Mouse (Mus musculus) intestine, embryonic 14.5 days (tissue): ENCODE results near the gene Hist1h1a. TPM values are rescaled to one million over a fixed set of nuclear protein-coding genes. Genes with fewer than 3 reads are reported as not detected.

Source experiments
- ATAC-seq: fragments of 200-750 bp; cut with Nextera tagmentation; replicated peaks from 2 replicates; pipeline ENCODE4 v1.8.0; 2017; ENCODE audit warnings: low read depth, moderate number of reproducible peaks, moderate TSS enrichment, moderate library complexity; ENCODE audit not compliant: low FRiP score, low TSS enrichment
- DNase-seq: peaks from one replicate; pipeline ENCODE4 v3.0.0-alpha.2; 2018; ENCODE audit warnings: low spot score
- H3K27ac ChIP-seq: fragments of 300-500 bp; sonication (generic); 2 replicates; pipeline ENCODE4 v1.5.1; 2014; ENCODE audit warnings: low read depth, mild to moderate bottlenecking, control low read depth
- H3K27me3 ChIP-seq: fragments of 300-500 bp; sonication (generic); replicated peaks from 2 replicates; pipeline ENCODE4 v1.6.1; 2014; ENCODE audit warnings: low read length, control low read depth; ENCODE audit not compliant: control insufficient read depth, insufficient read depth
- H3K36me3 ChIP-seq: fragments of 300-500 bp; sonication (generic); 2 replicates; pipeline ENCODE4 v1.6.1; 2014; ENCODE audit warnings: low read length, control low read depth; ENCODE audit not compliant: control insufficient read depth, insufficient read depth
- H3K4me1 ChIP-seq: fragments of 300-500 bp; sonication (generic); replicated peaks from 2 replicates; pipeline ENCODE4 v1.6.1; 2014; ENCODE audit warnings: low read length, control low read depth, mixed read lengths; ENCODE audit not compliant: control insufficient read depth, insufficient read depth
- H3K4me2 ChIP-seq: fragments of 300-500 bp; sonication (generic); 2 replicates; pipeline ENCODE4 v1.6.1; 2014; ENCODE audit warnings: low read length
- H3K4me3 ChIP-seq: fragments of 300-500 bp; sonication (generic); 2 replicates; pipeline ENCODE4 v1.5.1; 2014; ENCODE audit warnings: low read depth, low read length, control low read depth, mixed read lengths
- H3K9ac ChIP-seq: fragments of 300-500 bp; sonication (generic); 2 replicates; pipeline ENCODE4 v1.6.1; 2014; ENCODE audit warnings: mild to moderate bottlenecking, low read length
- H3K9me3 ChIP-seq: fragments of 300-500 bp; sonication (generic); 2 replicates; pipeline ENCODE4 v1.6.1; 2016; ENCODE audit warnings: low read length, control low read depth; ENCODE audit not compliant: control insufficient read depth
- WGBS: fragments of 180-500 bp; shearing (Covaris S2); extraction: QIAGEN DNeasy Blood & Tissue Kit; methylation state at CpG from one replicate; pipeline ENCODE4 v1.1.7; 2014; 5-methylcytosine and 5-hydroxymethylcytosine counted together
- microRNA-seq: library from miRNA; unstranded; fragments of <30 nt; microRNA quantifications from one replicate; pipeline ENCODE4, GENCODE M21; 2016
- polyA plus RNA-seq: library from polyadenylated mRNA; unstranded; fragments of >200 nt; fragmentation: Nextera tagmentation; extraction: Ambion mirVana; gene quantifications from 2 replicates; pipeline ENCODE4 v1.2.1, GENCODE M21; 2014

Gene Hist1h1a
- polyA plus RNA-seq, 1 experiment from 2014 or later = 4.2 TPM

GRCm38 (mm10) chr13:23806422-23807052 lies 43.1 kb downstream of the Hist1h1a start, which contains the start of gene Slc17a2:
Gene Slc17a2 (plus strand): TSS chr13:23806993.
- Histone ChIP-seq H3K4me1 (no peaks in the 10 kb centered on the region), H3K27ac (no peak within 1 kb of the TSS), H3K4me2 (no peak within 1 kb of the TSS), H3K36me3 (no peaks in the 10 kb centered on the region), H3K9ac (no peak within 1 kb of the TSS), H3K9me3 (no peaks in the 10 kb centered on the region), H3K27me3 (no peaks in the 10 kb centered on the region), H3K4me3 (no peak within 1 kb of the TSS)
- 74% methylated on average over 15 of the region's 15 CpGs for WGBS
- no peak for ATAC-seq
- DNase-seq = no peak

Small RNA genes lying within 50 kb of the gene (microRNA-seq; reads per million reads assigned to microRNA genes)
- gene Gm44314 = not detected
- gene Gm44484 = not detected

Other genes with a start within 250 kb of the Hist1h1a start
- 6.5 and 6.9 TPM in 2 replicates for gene Hist1h4h, start 232.6 kb upstream of the Hist1h1a start, polyA plus RNA-seq
- 12.1 and 15.7 TPM in 2 replicates for gene Hist1h2af, start 229.8 kb upstream of the Hist1h1a start, polyA plus RNA-seq
- gene Hist1h3g, start 228.2 kb upstream of the Hist1h1a start, polyA plus RNA-seq = 6.1 and 8.1 TPM in 2 replicates
- 0.47 and 1.1 TPM in 2 replicates for gene Hist1h2bh, start 220.3 kb upstream of the Hist1h1a start, polyA plus RNA-seq
- 1.1 and 1.2 TPM in 2 replicates for gene Hist1h3f, start 219.6 kb upstream of the Hist1h1a start, polyA plus RNA-seq
- gene Hist1h4f, start 212.0 kb upstream of the Hist1h1a start, polyA plus RNA-seq = 1.3 and 1.4 TPM in 2 replicates
- gene Hist1h1d, start 210.4 kb upstream of the Hist1h1a start, polyA plus RNA-seq = 0.64 and 0.90 TPM in 2 replicates
- 9.3 and 9.7 TPM in 2 replicates for gene Hist1h3e, start 201.3 kb upstream of the Hist1h1a start, polyA plus RNA-seq
- 106 and 114 TPM in 2 replicates for gene Hist1h2ae, start 192.4 kb upstream of the Hist1h1a start, polyA plus RNA-seq
- gene Hist1h2bg, start 192.3 kb upstream of the Hist1h1a start, polyA plus RNA-seq = 6.1 and 7.6 TPM in 2 replicates
- 7.0 and 7.1 TPM in 2 replicates for gene Hist1h2bf, start 189.5 kb upstream of the Hist1h1a start, polyA plus RNA-seq
- gene Hist1h2ad, start 189.3 kb upstream of the Hist1h1a start, polyA plus RNA-seq = 2.2 and 4.2 TPM in 2 replicates
- 9.6 and 12.5 TPM in 2 replicates for gene Hist1h3d, start 187.9 kb upstream of the Hist1h1a start, polyA plus RNA-seq
- gene Hist1h4d, start 182.1 kb upstream of the Hist1h1a start, polyA plus RNA-seq = 111 and 114 TPM in 2 replicates
- gene Hist1h2be, start 142.5 kb upstream of the Hist1h1a start, polyA plus RNA-seq = 1.5 and 1.9 TPM in 2 replicates
- 16.6 and 19.2 TPM in 2 replicates for gene Hist1h1e, start 141.1 kb upstream of the Hist1h1a start, polyA plus RNA-seq
- gene Hist1h2ac, start 79.7 kb upstream of the Hist1h1a start, polyA plus RNA-seq = 1.4 and 1.6 TPM in 2 replicates
- gene Hist1h2bc, start 79.5 kb upstream of the Hist1h1a start, polyA plus RNA-seq = 46.3 and 57.5 TPM in 2 replicates
- gene Hist1h1t, start 67.9 kb upstream of the Hist1h1a start, polyA plus RNA-seq = 0.27 TPM in 1 of 2 replicates, not detected in the other
- 6.7 and 10.4 TPM in 2 replicates for gene Hist1h4c, start 65.2 kb upstream of the Hist1h1a start, polyA plus RNA-seq
- gene Hfe, start 52.8 kb upstream of the Hist1h1a start, polyA plus RNA-seq = 7.2 and 7.8 TPM in 2 replicates
- 24.4 and 30.8 TPM in 2 replicates for gene Hist1h1c, start 24.9 kb upstream of the Hist1h1a start, polyA plus RNA-seq
- 6.9 and 7.9 TPM in 2 replicates for gene Hist1h3c, start 18.1 kb upstream of the Hist1h1a start, polyA plus RNA-seq
- gene Hist1h2bb, start 16.9 kb upstream of the Hist1h1a start, polyA plus RNA-seq = 2.5 and 5.0 TPM in 2 replicates
- gene Hist1h2ab, start 12.5 kb upstream of the Hist1h1a start, polyA plus RNA-seq = 49.6 and 49.8 TPM in 2 replicates
- gene Hist1h3b, start 11.4 kb upstream of the Hist1h1a start, polyA plus RNA-seq = 13.9 and 15.5 TPM in 2 replicates
- gene Hist1h4b, start 6.7 kb upstream of the Hist1h1a start, polyA plus RNA-seq = 3.9 and 6.4 TPM in 2 replicates
- gene Hist1h4a, start 2.4 kb upstream of the Hist1h1a start, polyA plus RNA-seq = 0.65 and 1.3 TPM in 2 replicates
- gene Hist1h3a, start 1.3 kb upstream of the Hist1h1a start, polyA plus RNA-seq = 8.4 and 10.0 TPM in 2 replicates
- 0.12 TPM in 1 of 2 replicates, not detected in the other for gene Trim38, start 6.2 kb downstream of the Hist1h1a start, polyA plus RNA-seq
- 0.05 TPM in 1 of 2 replicates, not detected in the other for gene Slc17a2, start 43.3 kb downstream of the Hist1h1a start, polyA plus RNA-seq
- gene Slc17a3, start 75.8 kb downstream of the Hist1h1a start, polyA plus RNA-seq = 0.04 and 0.08 TPM in 2 replicates
- 0.31 and 0.53 TPM in 2 replicates for gene Slc17a1, start 104.1 kb downstream of the Hist1h1a start, polyA plus RNA-seq
- gene Slc17a4, start 151.3 kb downstream of the Hist1h1a start, polyA plus RNA-seq = 14.7 and 17.5 TPM in 2 replicates
- not detected in 2 replicates for gene Hist1h2ba, start 170.5 kb downstream of the Hist1h1a start, polyA plus RNA-seq
- gene Hist1h2aa, start 170.8 kb downstream of the Hist1h1a start, polyA plus RNA-seq = not detected in 2 replicates
- 1.6 and 4.5 TPM in 2 replicates for gene Scgn, start 227.5 kb downstream of the Hist1h1a start, polyA plus RNA-seq